ENCODE assay signal across 19 mouse cellular contexts in genomic region chr5:90788114-90788513, GRCm38 (mm10). TPM values are rescaled to one million over a fixed set of nuclear protein-coding genes. Genes with fewer than 3 reads are reported as not detected.
DNase-seq lines count a peak whose midpoint lies in the region; ATAC-seq and TF ChIP-seq lines count a peak whose summit lies in the region.
"Had no signal": no experiment of that assay in that cellular context is flagged by ENCODE, and none has a peak within 500 bp of the region (broad histone marks: within the 10 kb centered on the region; RNA-seq: fewer than 3 reads in every experiment).

No protein-coding gene starts in this region.

- H3K4me1 ChIP-seq in hindbrain, postnatal 0 days (ENCODE audit: insufficient read depth, low read length): peaks cover 3% of the 10 kb centered on the region; the same call in 1 of the 2 replicates
- H3K4me1 ChIP-seq in hindbrain, embryonic 11.5 days (replicated peaks; ENCODE audit: control insufficient read depth, insufficient read depth, low read length): no peaks in the 10 kb centered on the region
- peaks cover 3% of the 10 kb centered on the region for H3K4me1 ChIP-seq in midbrain, postnatal 0 days (ENCODE audit: insufficient read depth, low read length)
- no peaks in the 10 kb centered on the region for H3K4me1 ChIP-seq in midbrain, embryonic 14.5 days (ENCODE audit: control insufficient read depth, insufficient read depth, low read length)
- H3K4me1 ChIP-seq in midbrain, embryonic 16.5 days (ENCODE audit: control insufficient read depth, insufficient read depth, low read length): no peaks in the 10 kb centered on the region

- no peak overlapping the region for H3K9ac ChIP-seq in hindbrain, postnatal 0 days (replicated peaks; ENCODE audit: low read length)
- no peak overlapping the region for H3K9ac ChIP-seq in hindbrain, embryonic 11.5 days (ENCODE audit: low read depth, low read length)
- H3K9ac ChIP-seq in midbrain, postnatal 0 days (replicated peaks; ENCODE audit: low read length, poor library complexity, severe bottlenecking): no peak overlapping the region
- no peak overlapping the region for H3K9ac ChIP-seq in midbrain, embryonic 14.5 days (replicated peaks; ENCODE audit: low read length)
- no peak overlapping the region for H3K9ac ChIP-seq in midbrain, embryonic 16.5 days (ENCODE audit: low read depth, low read length)
- H3K9ac ChIP-seq: neural tube, embryonic 15.5 days had no signal

- no peak for ATAC-seq in hindbrain, postnatal 0 days
- ATAC-seq in hindbrain, embryonic 11.5 days (ENCODE audit: low FRiP score): no peak
- ATAC-seq in midbrain, postnatal 0 days (ENCODE audit: low FRiP score): no peak
- ATAC-seq in midbrain, embryonic 14.5 days (ENCODE audit: low FRiP score, low TSS enrichment): no peak
- ATAC-seq in neutrophil, adult 5-6 weeks (ENCODE audit: extremely low read depth, insufficient number of reproducible peaks, low FRiP score, poor library complexity, severe bottlenecking): 0 out of 2 replicates have a peak, but pooled peaks have one; percentile 24
- ATAC-seq in midbrain, embryonic 16.5 days: no peak
- ATAC-seq: forebrain, embryonic 14.5 days; hindbrain, embryonic 16.5 days had no signal

- DNase-seq in hindbrain, postnatal 0 days (ENCODE audit: low spot score): peak; percentile 8
- no peak for DNase-seq in hindbrain, embryonic 11.5 days (ENCODE audit: low spot score)
- DNase-seq in midbrain, postnatal 0 days (ENCODE audit: low spot score): peak; percentile 23
- DNase-seq in midbrain, embryonic 14.5 days: no peak
- DNase-seq in R1 (ENCODE audit: low read depth, low spot score): peak; percentile 34
- no peak for DNase-seq in right cerebral cortex, postnatal 14 days
- DNase-seq: cerebellum, postnatal 25 days; kidney, postnatal 36 days; lung, postnatal 4 days had no signal

- TF ChIP-seq CTCF in hindbrain, postnatal 0 days (IDR thresholded peaks at IDR 0.05; ENCODE audit: low read depth): peak; percentile 37
- TF ChIP-seq CTCF in midbrain, postnatal 0 days (IDR thresholded peaks at IDR 0.05): peak; percentile 49

- H3K9me3 ChIP-seq in hindbrain, postnatal 0 days (ENCODE audit: low read length): no peaks in the 10 kb centered on the region
- H3K9me3 ChIP-seq in hindbrain, embryonic 11.5 days (ENCODE audit: control insufficient read depth, low read length): no peaks in the 10 kb centered on the region
- H3K9me3 ChIP-seq in midbrain, postnatal 0 days (ENCODE audit: low read length): no peaks in the 10 kb centered on the region
- no peaks in the 10 kb centered on the region for H3K9me3 ChIP-seq in midbrain, embryonic 14.5 days (ENCODE audit: control insufficient read depth, low read length)
- no peaks in the 10 kb centered on the region for H3K9me3 ChIP-seq in midbrain, embryonic 16.5 days (replicated peaks; ENCODE audit: control insufficient read depth, low read length, poor library complexity, severe bottlenecking)
- H3K9me3 ChIP-seq: neural tube, embryonic 15.5 days had no signal

- no peak overlapping the region for H3K4me2 ChIP-seq in hindbrain, postnatal 0 days (ENCODE audit: low read depth, low read length)
- no peak overlapping the region for H3K4me2 ChIP-seq in hindbrain, embryonic 11.5 days (replicated peaks; ENCODE audit: low read depth, low read length)
- no peak overlapping the region for H3K4me2 ChIP-seq in midbrain, postnatal 0 days (ENCODE audit: low read depth, low read length, poor library complexity, severe bottlenecking)
- no peak overlapping the region for H3K4me2 ChIP-seq in midbrain, embryonic 14.5 days (ENCODE audit: low read length)
- H3K4me2 ChIP-seq in midbrain, embryonic 16.5 days (ENCODE audit: low read length): no peak overlapping the region
- H3K4me2 ChIP-seq: neural tube, embryonic 15.5 days had no signal

- H3K4me3 ChIP-seq in hindbrain, postnatal 0 days (ENCODE audit: low read length): no peak overlapping the region
- no peak overlapping the region for H3K4me3 ChIP-seq in hindbrain, embryonic 11.5 days (ENCODE audit: low read depth, low read length)
- H3K4me3 ChIP-seq in midbrain, postnatal 0 days (ENCODE audit: low read depth, low read length): no peak overlapping the region
- H3K4me3 ChIP-seq in midbrain, embryonic 14.5 days (replicated peaks; ENCODE audit: low read depth, low read length): no peak overlapping the region
- no peak overlapping the region for H3K4me3 ChIP-seq in midbrain, embryonic 16.5 days (ENCODE audit: low read depth, low read length)
- H3K4me3 ChIP-seq: neural tube, embryonic 15.5 days had no signal

- no peaks in the 10 kb centered on the region for H3K27me3 ChIP-seq in hindbrain, postnatal 0 days (ENCODE audit: insufficient read depth, low read length)
- H3K27me3 ChIP-seq in hindbrain, embryonic 11.5 days (ENCODE audit: control insufficient read depth, insufficient read depth, low read length): no peaks in the 10 kb centered on the region
- H3K27me3 ChIP-seq in midbrain, postnatal 0 days (ENCODE audit: insufficient read depth, low read length): no peaks in the 10 kb centered on the region
- no peaks in the 10 kb centered on the region for H3K27me3 ChIP-seq in midbrain, embryonic 14.5 days (ENCODE audit: control insufficient read depth, insufficient read depth, low read length)
- no peaks in the 10 kb centered on the region for H3K27me3 ChIP-seq in midbrain, embryonic 16.5 days (ENCODE audit: control insufficient read depth, insufficient read depth, low read depth, low read length)
- H3K27me3 ChIP-seq: neural tube, embryonic 15.5 days had no signal

- no peaks in the 10 kb centered on the region for H3K36me3 ChIP-seq in hindbrain, postnatal 0 days (ENCODE audit: insufficient read depth, low read length)
- no peaks in the 10 kb centered on the region for H3K36me3 ChIP-seq in hindbrain, embryonic 11.5 days (ENCODE audit: control insufficient read depth, insufficient read depth, low read length)
- H3K36me3 ChIP-seq in midbrain, postnatal 0 days (ENCODE audit: insufficient read depth, low read length): no peaks in the 10 kb centered on the region
- H3K36me3 ChIP-seq in midbrain, embryonic 14.5 days (ENCODE audit: control insufficient read depth, insufficient read depth, low read length): no peaks in the 10 kb centered on the region
- no peaks in the 10 kb centered on the region for H3K36me3 ChIP-seq in midbrain, embryonic 16.5 days (ENCODE audit: control insufficient read depth, insufficient read depth, low read length)
- H3K36me3 ChIP-seq: neural tube, embryonic 15.5 days had no signal

- H3K27ac ChIP-seq in hindbrain, postnatal 0 days: no peak overlapping the region
- no peak overlapping the region for H3K27ac ChIP-seq in hindbrain, embryonic 11.5 days (ENCODE audit: low read depth, low read length)
- no peak overlapping the region for H3K27ac ChIP-seq in midbrain, postnatal 0 days (ENCODE audit: low read depth, low read length)
- H3K27ac ChIP-seq in midbrain, embryonic 14.5 days (replicated peaks; ENCODE audit: low read depth, low read length): no peak overlapping the region
- H3K27ac ChIP-seq in midbrain, embryonic 16.5 days (ENCODE audit: low read length): no peak overlapping the region
- H3K27ac ChIP-seq: neural tube, embryonic 15.5 days had no signal

- 77% methylated on average over 4 of the region's 4 CpGs for WGBS in hindbrain, postnatal 0 days
- 72% methylated on average over 4 of the region's 4 CpGs for WGBS in hindbrain, embryonic 11.5 days
- WGBS in midbrain, postnatal 0 days: 78% methylated on average over 4 of the region's 4 CpGs
- 75% methylated on average over 4 of the region's 4 CpGs for WGBS in midbrain, embryonic 14.5 days
- WGBS in midbrain, embryonic 16.5 days: 76% methylated on average over 4 of the region's 4 CpGs

RNA-seq across cellular contexts. Expression of gene Cxcl3, which starts 2.2 kb away (rescaled TPM):
- not detected in 2 replicates for total RNA-seq in hindbrain, postnatal 0 days (2014; rRNA removed)
- 0.24 and 0.29 TPM in 2 replicates for polyA plus RNA-seq in hindbrain, postnatal 0 days (2015; fragmentation: Nextera tagmentation; extraction: Ambion mirVana)
- 0.17 and 0.45 TPM in 2 replicates for polyA plus RNA-seq in hindbrain, embryonic 11.5 days (2014; fragmentation: Nextera tagmentation; extraction: Ambion mirVana)
- not detected in 2 replicates for total RNA-seq in midbrain, postnatal 0 days (2014; rRNA removed)
- 0.20 and 0.39 TPM in 2 replicates for polyA plus RNA-seq in midbrain, postnatal 0 days (2015; fragmentation: Nextera tagmentation; extraction: Ambion mirVana)
- not detected in 2 replicates for polyA plus RNA-seq in midbrain, embryonic 14.5 days (2014; fragmentation: Nextera tagmentation; extraction: Ambion mirVana)
- 0.35 TPM in 1 of 2 replicates, not detected in the other for total RNA-seq in neutrophil, adult 5-6 weeks (2017)
- 0.35 TPM in 1 of 2 replicates, not detected in the other for polyA plus RNA-seq in midbrain, embryonic 16.5 days (2015; fragmentation: Nextera tagmentation; extraction: Ambion mirVana)
- total RNA-seq: left cerebral cortex, adult 18-20 months; monocyte, adult 5-6 weeks had no signal
- polyA plus RNA-seq: forebrain, embryonic 14.5 days; heart, postnatal 0 days; testis, adult 2 months had no signal

RNA-seq across cellular contexts. Expression of gene Cxcl15, which starts 6.2 kb away (rescaled TPM):
- total RNA-seq in hindbrain, postnatal 0 days (2014; rRNA removed): not detected in 2 replicates
- not detected in 2 replicates for polyA plus RNA-seq in hindbrain, postnatal 0 days (2015; fragmentation: Nextera tagmentation; extraction: Ambion mirVana)
- polyA plus RNA-seq in hindbrain, embryonic 11.5 days (2014; fragmentation: Nextera tagmentation; extraction: Ambion mirVana): 0.07 and 0.11 TPM in 2 replicates
- total RNA-seq in midbrain, postnatal 0 days (2014; rRNA removed): not detected in 2 replicates
- not detected in 2 replicates for polyA plus RNA-seq in midbrain, postnatal 0 days (2015; fragmentation: Nextera tagmentation; extraction: Ambion mirVana)
- polyA plus RNA-seq in midbrain, embryonic 14.5 days (2014; fragmentation: Nextera tagmentation; extraction: Ambion mirVana): not detected in 2 replicates
- total RNA-seq in neutrophil, adult 5-6 weeks (2017): not detected in 2 replicates
- not detected in 2 replicates for polyA plus RNA-seq in midbrain, embryonic 16.5 days (2015; fragmentation: Nextera tagmentation; extraction: Ambion mirVana)
- total RNA-seq: left cerebral cortex, adult 18-20 months; monocyte, adult 5-6 weeks had no signal
- polyA plus RNA-seq: forebrain, embryonic 14.5 days; gonadal fat pad, adult 2 months; hindbrain, embryonic 16.5 days; neural tube, embryonic 15.5 days; testis, adult 2 months had no signal

RNA-seq across cellular contexts. Expression of gene Pf4, which starts 15.9 kb away (rescaled TPM):
- total RNA-seq in hindbrain, postnatal 0 days (2014; rRNA removed): 20.3 and 32.5 TPM in 2 replicates
- polyA plus RNA-seq in hindbrain, postnatal 0 days (2015; fragmentation: Nextera tagmentation; extraction: Ambion mirVana): 59.5 and 75.7 TPM in 2 replicates
- 85.5 and 91.8 TPM in 2 replicates for polyA plus RNA-seq in hindbrain, embryonic 11.5 days (2014; fragmentation: Nextera tagmentation; extraction: Ambion mirVana)
- 32.1 and 33.3 TPM in 2 replicates for total RNA-seq in midbrain, postnatal 0 days (2014; rRNA removed)
- 59.6 and 60.6 TPM in 2 replicates for polyA plus RNA-seq in midbrain, postnatal 0 days (2015; fragmentation: Nextera tagmentation; extraction: Ambion mirVana)
- polyA plus RNA-seq in midbrain, embryonic 14.5 days (2014; fragmentation: Nextera tagmentation; extraction: Ambion mirVana): 2.9 and 40.6 TPM in 2 replicates
- 61.6 and 63.0 TPM in 2 replicates for total RNA-seq in neutrophil, adult 5-6 weeks (2017)
- polyA plus RNA-seq in midbrain, embryonic 16.5 days (2015; fragmentation: Nextera tagmentation; extraction: Ambion mirVana): 32.5 and 34.8 TPM in 2 replicates

RNA-seq across cellular contexts. Expression of gene Ppbp, which starts 19.8 kb away (rescaled TPM):
- total RNA-seq in hindbrain, postnatal 0 days (2014; rRNA removed): 0.37 and 1.5 TPM in 2 replicates
- polyA plus RNA-seq in hindbrain, postnatal 0 days (2015; fragmentation: Nextera tagmentation; extraction: Ambion mirVana): 0.49 and 0.61 TPM in 2 replicates
- 20.7 and 21.4 TPM in 2 replicates for polyA plus RNA-seq in hindbrain, embryonic 11.5 days (2014; fragmentation: Nextera tagmentation; extraction: Ambion mirVana)
- 0.28 TPM in 1 of 2 replicates, not detected in the other for total RNA-seq in midbrain, postnatal 0 days (2014; rRNA removed)
- polyA plus RNA-seq in midbrain, postnatal 0 days (2015; fragmentation: Nextera tagmentation; extraction: Ambion mirVana): 0.19 and 0.61 TPM in 2 replicates
- polyA plus RNA-seq in midbrain, embryonic 14.5 days (2014; fragmentation: Nextera tagmentation; extraction: Ambion mirVana): 0.27 and 0.99 TPM in 2 replicates
- total RNA-seq in neutrophil, adult 5-6 weeks (2017): 101 and 108 TPM in 2 replicates
- 0.78 and 1.0 TPM in 2 replicates for polyA plus RNA-seq in midbrain, embryonic 16.5 days (2015; fragmentation: Nextera tagmentation; extraction: Ambion mirVana)

RNA-seq across cellular contexts. Expression of gene Cxcl5, which starts 29.0 kb away (rescaled TPM):
- not detected in 2 replicates for total RNA-seq in hindbrain, postnatal 0 days (2014; rRNA removed)
- 0.28 and 0.55 TPM in 2 replicates for polyA plus RNA-seq in hindbrain, postnatal 0 days (2015; fragmentation: Nextera tagmentation; extraction: Ambion mirVana)
- polyA plus RNA-seq in hindbrain, embryonic 11.5 days (2014; fragmentation: Nextera tagmentation; extraction: Ambion mirVana): 0.13 and 0.17 TPM in 2 replicates
- not detected in 2 replicates for total RNA-seq in midbrain, postnatal 0 days (2014; rRNA removed)
- 0.25 and 0.28 TPM in 2 replicates for polyA plus RNA-seq in midbrain, postnatal 0 days (2015; fragmentation: Nextera tagmentation; extraction: Ambion mirVana)
- polyA plus RNA-seq in midbrain, embryonic 14.5 days (2014; fragmentation: Nextera tagmentation; extraction: Ambion mirVana): 0.18 TPM in 1 of 2 replicates, not detected in the other
- 0.25 and 0.81 TPM in 2 replicates for total RNA-seq in neutrophil, adult 5-6 weeks (2017)
- 0.27 and 0.35 TPM in 2 replicates for polyA plus RNA-seq in midbrain, embryonic 16.5 days (2015; fragmentation: Nextera tagmentation; extraction: Ambion mirVana)
- total RNA-seq: monocyte, adult 5-6 weeks had no signal
- polyA plus RNA-seq: testis, adult 2 months had no signal

Comparison
In these comparisons a context has a peak if more than half of its experiments do, and no peak if none do; other contexts are left out.
1. DNase-seq: peak in hindbrain, postnatal 0 days (single experiment), midbrain, postnatal 0 days (single experiment) and R1 (single experiment); none in hindbrain, embryonic 11.5 days (single experiment), midbrain, embryonic 14.5 days (single experiment) and right cerebral cortex, postnatal 14 days (single experiment).